Mouse (Mus musculus) embryonic facial prominence, embryonic 11.5 days (tissue): ENCODE measurements at regions not wholly inside any gene's neighbourhood (a gene's known extent, or its start where the extent isn't known, plus 50 kb on each side); places are given as distances from the start of the nearest gene placed in this dataset.
"Not testable (repeated sequence)": the region's sequence is repeated elsewhere in the genome, so short reads cannot be mapped to it uniquely, and the experiment has no call there.

ENCODE experiments used
- ATAC-seq: fragments of 200-750 bp; cut with Nextera tagmentation; replicated peaks from 2 replicates; pipeline ENCODE4 v1.8.0; 2017; ENCODE audit warnings: low read depth; ENCODE audit not compliant: insufficient number of reproducible peaks, low FRiP score, low TSS enrichment
- DNase-seq: peaks from one replicate; pipeline ENCODE4 v3.0.0-alpha.2; 2015; ENCODE audit warnings: low spot score
- H3K27ac ChIP-seq: fragments of 300-500 bp; sonication (generic); replicated peaks from 2 replicates; pipeline ENCODE4 v1.5.1; 2014; ENCODE audit warnings: mild to moderate bottlenecking, low read depth, low read length, control low read depth
- H3K27me3 ChIP-seq: fragments of 300-500 bp; sonication (generic); 2 replicates; pipeline ENCODE4 v1.6.1; 2014; ENCODE audit warnings: mild to moderate bottlenecking, low read length, moderate library complexity, mixed read lengths; ENCODE audit not compliant: control insufficient read depth, insufficient read depth
- H3K36me3 ChIP-seq: fragments of 300-500 bp; sonication (generic); replicated peaks from 2 replicates; pipeline ENCODE4 v1.6.1; 2014; ENCODE audit warnings: low read depth, mild to moderate bottlenecking, low read length, moderate library complexity, mixed read lengths; ENCODE audit not compliant: control insufficient read depth, insufficient read depth
- H3K4me1 ChIP-seq: fragments of 300-500 bp; sonication (generic); 2 replicates; pipeline ENCODE4 v1.6.1; 2014; ENCODE audit warnings: low read length, mixed read lengths; ENCODE audit not compliant: control insufficient read depth, insufficient read depth
- H3K4me2 ChIP-seq: fragments of 300-500 bp; sonication (generic); 2 replicates; pipeline ENCODE4 v1.6.1; 2014; ENCODE audit warnings: low read depth, mild to moderate bottlenecking, control low read depth, low read length, moderate library complexity
- H3K4me3 ChIP-seq: fragments of 300-500 bp; sonication (generic); 2 replicates; pipeline ENCODE4 v1.5.1; 2014; ENCODE audit warnings: low read depth, low read length, control low read depth
- H3K9ac ChIP-seq: fragments of 300-500 bp; sonication (generic); replicated peaks from 2 replicates; pipeline ENCODE4 v1.6.1; 2014; ENCODE audit warnings: mild to moderate bottlenecking, control low read depth, low read length
- H3K9me3 ChIP-seq: fragments of 300-500 bp; sonication (generic); replicated peaks from 2 replicates; pipeline ENCODE4 v1.6.1; 2016; ENCODE audit warnings: mild to moderate bottlenecking, low read length, inconsistent platforms, mixed read lengths; ENCODE audit not compliant: control insufficient read depth
- WGBS: fragments of 180-500 bp; shearing (Covaris S2); extraction: QIAGEN DNeasy Blood & Tissue Kit; methylation state at CpG from one replicate; pipeline ENCODE4 v1.1.7; 2014; 5-methylcytosine and 5-hydroxymethylcytosine counted together

- H3K4me1 ChIP-seq: no peaks in the 10 kb centered on the region
- H3K27ac ChIP-seq: no peak overlapping the region
- H3K9me3 ChIP-seq: no peaks in the 10 kb centered on the region
- H3K9ac ChIP-seq: no peak overlapping the region
- WGBS: 24% methylated on average over 4 of the region's 4 CpGs
- no peak overlapping the region for H3K4me3 ChIP-seq
- no peak for ATAC-seq
- no peak overlapping the region for H3K4me2 ChIP-seq
- DNase-seq: peak; percentile 36
- H3K27me3 ChIP-seq: no peaks in the 10 kb centered on the region
- H3K36me3 ChIP-seq: no peaks in the 10 kb centered on the region
Measured at GRCm38 (mm10) chr4:23913396-23913795, 582.9 kb upstream of the Mms22l start.

DNA sequence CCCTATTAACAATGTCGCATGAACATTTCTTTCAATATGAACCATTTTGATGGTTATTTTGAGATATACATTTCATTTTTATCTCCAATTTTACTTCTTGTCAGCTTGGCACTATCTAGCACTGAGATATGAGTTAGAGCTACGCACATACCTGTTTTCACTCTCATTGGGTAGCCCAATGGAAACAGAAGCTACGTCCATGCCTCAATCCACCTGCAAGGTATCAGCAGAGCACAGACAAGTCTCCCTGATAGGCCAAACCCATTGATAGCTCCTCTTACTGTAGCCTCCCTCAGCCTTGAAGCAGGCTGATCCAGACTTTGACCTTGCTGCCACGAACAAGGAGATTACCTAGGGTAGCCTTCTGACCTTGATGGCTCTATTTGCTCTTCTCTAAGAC lies 582.4 kb upstream of the Mms22l start:
- no peak overlapping the region for H3K27ac ChIP-seq
- no peak overlapping the region for H3K4me2 ChIP-seq
- DNase-seq (no peak), ATAC-seq (no peak)
- no peaks in the 10 kb centered on the region for H3K27me3 ChIP-seq
- H3K4me1 ChIP-seq: no peaks in the 10 kb centered on the region
- WGBS: 78% methylated on average over 4 of the region's 4 CpGs
- H3K9ac ChIP-seq: no peak overlapping the region
- H3K4me3 ChIP-seq: no peak overlapping the region
- no peaks in the 10 kb centered on the region for H3K36me3 ChIP-seq
- H3K9me3 ChIP-seq: no peaks in the 10 kb centered on the region

GRCm38 (mm10) chr4:23914423-23914822 lies 581.8 kb upstream of the Mms22l start:
- ATAC-seq (no peak), DNase-seq (no peak)
- Histone ChIP-seq H3K9me3 (no peaks in the 10 kb centered on the region), H3K36me3 (no peaks in the 10 kb centered on the region), H3K4me2 (no peak overlapping the region), H3K4me3 (no peak overlapping the region), H3K27ac (no peak overlapping the region), H3K9ac (no peak overlapping the region), H3K4me1 (no peaks in the 10 kb centered on the region), H3K27me3 (no peaks in the 10 kb centered on the region)
- WGBS: 87% methylated on average over 7 of the region's 7 CpGs

- no peaks in the 10 kb centered on the region for H3K36me3 ChIP-seq
- H3K27ac ChIP-seq: no peak overlapping the region
- H3K4me2 ChIP-seq: no peak overlapping the region
- DNase-seq (no peak), ATAC-seq (no peak)
- no peak overlapping the region for H3K4me3 ChIP-seq
- WGBS: 85% methylated on average over 3 of the region's 3 CpGs
- H3K4me1 ChIP-seq: no peaks in the 10 kb centered on the region
- no peaks in the 10 kb centered on the region for H3K9me3 ChIP-seq
- H3K9ac ChIP-seq: no peak overlapping the region
- no peaks in the 10 kb centered on the region for H3K27me3 ChIP-seq
Measured at GRCm38 (mm10) chr4:23921520-23921919, 574.7 kb upstream of the Mms22l start.

GRCm38 (mm10) chr4:23954140-23954539 lies 542.1 kb upstream of the Mms22l start:
- no peaks in the 10 kb centered on the region for H3K36me3 ChIP-seq
- H3K4me3 ChIP-seq: no peak overlapping the region
- no peak overlapping the region for H3K4me2 ChIP-seq
- no peaks in the 10 kb centered on the region for H3K27me3 ChIP-seq
- H3K9ac ChIP-seq: no peak overlapping the region
- H3K27ac ChIP-seq: no peak overlapping the region
- WGBS: 89% methylated on average over 2 of the region's 2 CpGs
- ATAC-seq (no peak), DNase-seq (no peak)
- H3K9me3 ChIP-seq: no peaks in the 10 kb centered on the region
- no peaks in the 10 kb centered on the region for H3K4me1 ChIP-seq

DNA sequence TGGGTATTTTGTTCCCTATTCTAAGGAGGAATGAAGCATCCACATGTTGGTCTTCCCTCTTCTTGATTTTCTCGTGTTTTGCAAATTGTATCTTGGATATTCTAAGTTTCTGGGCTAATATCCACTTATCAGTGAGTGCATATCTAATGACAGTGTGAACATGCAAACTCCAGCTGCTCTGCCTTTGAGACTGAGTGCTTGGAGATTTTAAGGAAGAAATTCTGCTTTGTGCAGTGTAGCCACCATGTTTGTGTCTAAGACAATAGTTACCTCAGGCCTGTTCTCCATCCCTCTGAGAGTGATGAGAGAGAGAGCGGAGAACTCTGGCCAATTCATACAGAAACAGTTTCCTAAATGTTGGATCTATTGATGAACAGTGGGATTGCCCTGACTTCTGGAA lies 514.1 kb upstream of the Mms22l start:
- H3K9ac ChIP-seq, H3K4me2 ChIP-seq, H3K4me1 ChIP-seq, H3K36me3 ChIP-seq, H3K27me3 ChIP-seq, DNase-seq, H3K9me3 ChIP-seq, H3K27ac ChIP-seq, ATAC-seq, H3K4me3 ChIP-seq: not testable (repeated sequence)
- 74% methylated on average over 2 of the region's 2 CpGs for WGBS

DNA sequence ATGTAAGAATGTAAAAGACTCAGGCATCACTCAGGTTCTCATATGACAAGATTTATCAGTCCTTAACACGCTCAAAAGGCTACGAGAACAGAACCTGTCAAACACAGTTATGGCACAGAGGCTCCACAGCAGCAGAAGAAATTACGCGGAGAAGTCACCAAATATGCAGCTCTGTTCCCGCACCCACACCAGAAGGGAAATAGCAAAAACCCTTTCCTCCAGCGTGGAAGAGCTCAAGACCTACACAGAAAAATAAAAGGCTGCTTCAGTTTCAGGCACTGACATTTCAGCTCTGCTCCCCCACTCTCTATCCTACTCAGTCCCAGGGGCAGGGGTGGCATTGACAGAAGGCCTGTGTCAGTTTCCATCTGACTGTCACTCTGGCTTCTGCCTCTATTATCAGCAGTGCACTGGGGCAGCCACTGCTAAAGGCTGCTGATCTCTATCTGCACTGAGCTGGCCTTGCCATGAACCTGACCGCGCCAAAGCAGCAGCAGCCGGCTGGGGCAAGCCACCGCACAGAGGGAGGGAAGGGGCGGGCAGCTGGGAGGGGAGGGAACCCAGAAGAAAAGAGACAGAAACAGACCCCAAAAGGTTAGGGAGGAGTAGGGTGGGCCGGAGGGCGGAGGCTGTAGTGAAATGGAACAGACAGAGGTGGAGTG lies 513.3 kb upstream of the Mms22l start:
- 24% methylated on average over 13 of the region's 13 CpGs for WGBS
- peak; percentile 99 for ATAC-seq
- no peak overlapping the region for H3K9ac ChIP-seq
- no peak overlapping the region for H3K27ac ChIP-seq
- no peak overlapping the region for H3K4me3 ChIP-seq
- no peaks in the 10 kb centered on the region for H3K36me3 ChIP-seq
- no peaks in the 10 kb centered on the region for H3K27me3 ChIP-seq
- no peaks in the 10 kb centered on the region for H3K9me3 ChIP-seq
- DNase-seq: peak; percentile 59
- peak overlapping the region; percentile 2 for H3K4me2 ChIP-seq
- H3K4me1 ChIP-seq: no peaks in the 10 kb centered on the region

DNA sequence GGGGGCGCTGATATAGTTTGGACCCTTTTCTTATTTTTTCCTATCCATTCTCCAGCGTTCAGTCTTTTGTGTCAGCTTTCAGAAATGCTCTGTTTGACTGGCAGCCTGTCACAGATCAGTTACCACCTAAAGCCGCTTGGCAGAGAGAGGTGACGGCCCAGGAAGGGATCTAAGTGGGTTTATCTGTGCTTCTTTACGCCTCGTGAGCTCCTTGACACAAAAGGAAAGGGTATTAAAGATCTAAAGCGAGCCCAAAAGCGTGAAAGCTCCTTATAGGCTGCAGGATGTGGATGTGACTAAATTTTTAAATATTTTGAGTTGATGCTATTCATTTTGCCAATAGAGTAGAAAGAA lies 512.8 kb upstream of the Mms22l start:
- Histone ChIP-seq H3K27me3 (no peaks in the 10 kb centered on the region), H3K4me1 (no peaks in the 10 kb centered on the region), H3K9me3 (no peaks in the 10 kb centered on the region), H3K4me3 (no peak overlapping the region), H3K4me2 (no peak overlapping the region; the same call in 1 of the 2 replicates), H3K27ac (no peak overlapping the region), H3K9ac (no peak overlapping the region), H3K36me3 (no peaks in the 10 kb centered on the region)
- DNase-seq: peak; percentile 49
- 10% methylated on average over 8 of the region's 8 CpGs for WGBS
- ATAC-seq: no peak; the same call in 1 of the 2 replicates
